Mouse (Mus musculus) kidney, adult 11 months (tissue): ENCODE data around the gene Mill1.
A peak's percentile ranks its signal among the peaks of the same experiment; 100 is the strongest.
"Not testable (repeated sequence)": the region's sequence is repeated elsewhere in the genome, so short reads cannot be mapped to it uniquely, and the experiment has no call there.

Experiments
- DNase-seq: peaks from one replicate; pipeline ENCODE4 v3.0.0; 2022

Mill1 gene

DNA sequence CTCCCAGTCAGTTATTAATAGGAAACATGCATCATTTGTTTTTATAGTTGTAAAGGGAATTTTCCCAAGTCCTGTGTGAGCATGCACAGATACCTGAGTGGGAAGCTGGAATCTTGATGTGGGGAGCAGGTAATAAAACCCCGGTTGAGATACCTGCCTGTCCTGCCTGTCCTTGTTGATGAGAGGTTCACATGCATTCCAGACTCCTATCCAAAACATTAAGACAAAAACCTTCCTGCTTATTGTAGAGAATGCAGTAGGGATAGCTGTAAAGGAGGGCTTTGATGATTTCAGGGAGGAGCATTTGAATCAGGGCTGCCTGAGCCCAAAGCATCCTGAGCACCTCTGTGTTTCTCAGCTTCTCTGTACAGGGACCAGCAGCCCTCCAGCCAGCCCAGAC, at the start of gene Mill1:
Gene Mill1 (plus strand): TSS at position 301 of the 400 bp plus-strand sequence.
- DNase-seq: no peak

GRCm38 (mm10) chr7:18210938-18211337, 34.2 kb upstream of the Mill1 start:
- peak; percentile 3 for DNase-seq

DNA sequence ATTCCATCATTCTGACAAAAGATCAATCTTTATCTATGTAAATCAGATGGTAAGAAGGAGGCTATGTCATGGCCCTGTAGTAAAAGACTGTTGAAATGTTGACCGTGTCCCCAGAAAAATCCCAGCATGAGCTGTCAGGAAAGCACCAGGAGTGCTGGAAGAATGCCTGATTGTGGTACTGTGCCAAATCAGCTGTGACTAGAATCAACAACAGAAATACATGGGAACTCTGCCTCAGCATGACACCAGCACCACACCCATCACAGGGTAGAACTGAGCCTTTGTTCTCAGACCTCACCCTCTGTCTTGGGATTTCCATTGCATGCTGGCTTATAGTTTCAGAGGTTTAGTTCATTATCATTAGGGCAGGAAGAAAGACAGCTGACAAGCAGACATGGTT, 30.4 kb upstream of the Mill1 start:
- no peak for DNase-seq

DNA sequence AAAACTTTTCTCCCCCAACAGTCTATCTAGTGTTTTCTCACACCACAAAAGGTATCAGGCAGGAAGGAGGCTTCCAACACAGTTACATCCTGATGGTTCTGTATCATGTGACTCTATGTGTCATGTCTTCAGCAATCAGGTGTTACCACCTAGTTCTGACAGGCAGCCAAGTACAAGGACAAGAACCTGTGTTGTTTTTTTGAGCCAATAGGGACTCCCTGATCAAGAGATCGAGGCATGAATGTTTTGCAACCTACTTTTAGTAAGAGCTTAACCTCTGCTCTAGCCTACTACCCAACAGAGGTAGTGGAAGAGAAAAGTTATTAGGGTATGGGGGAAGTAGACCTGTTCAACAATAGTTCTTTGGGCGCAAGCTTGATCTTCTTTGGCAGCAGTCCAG, 6.6 kb upstream of the Mill1 start:
- DNase-seq: no peak

DNA sequence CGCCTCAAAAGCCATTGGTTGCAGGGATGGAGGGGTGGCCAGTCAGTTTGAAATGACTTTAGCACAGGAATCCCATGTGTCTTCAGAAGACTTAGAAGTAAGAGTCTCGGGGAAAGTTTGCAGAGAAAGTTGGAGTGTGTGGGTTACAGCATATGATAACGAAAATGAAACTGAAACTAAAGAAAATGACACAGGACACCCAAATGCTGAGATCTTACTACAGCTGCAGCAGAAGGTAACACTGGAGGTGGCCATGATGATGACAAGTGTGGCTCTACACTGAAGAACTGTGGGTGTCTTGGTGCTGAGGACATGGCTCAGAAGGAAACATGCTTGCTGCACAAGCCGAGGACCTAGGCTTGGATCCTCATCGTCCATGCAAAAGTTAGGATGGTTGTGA, 3.9 kb upstream of the Mill1 start:
- no peak for DNase-seq

- not testable (repeated sequence) for DNase-seq
Observed at GRCm38 (mm10) chr7:18243959-18244573, 1.1 kb upstream of the Mill1 start.

DNA sequence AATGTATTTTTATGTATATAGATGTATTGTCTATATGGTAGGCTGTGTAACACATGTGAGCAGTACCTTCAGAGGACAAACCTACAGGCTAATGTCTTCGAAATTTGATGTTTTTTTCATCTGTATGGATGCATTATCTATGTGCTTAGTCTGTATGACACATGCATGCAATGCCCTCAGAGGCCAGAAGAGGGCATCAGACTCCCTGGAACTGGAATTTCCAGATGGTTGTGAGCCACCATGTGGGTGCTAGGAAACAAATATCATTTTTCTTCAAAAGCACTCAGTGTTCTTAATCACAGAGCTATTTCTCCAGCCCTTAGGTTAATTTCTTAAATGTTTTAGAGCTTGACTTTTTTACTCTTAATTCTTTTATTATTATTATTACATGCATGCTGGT, 15.1 kb downstream of the Mill1 start:
- no peak for DNase-seq

GRCm38 (mm10) chr7:18265089-18265488, 19.9 kb downstream of the Mill1 start:
- peak; percentile 6 for DNase-seq
